Mouse (Mus musculus): ENCODE measurements at regions not wholly inside any gene's neighbourhood (a gene's known extent, or its start where the extent isn't known, plus 50 kb on each side); places are given as distances from the start of the nearest gene placed in this dataset.

GRCm38 (mm10) chr3:144050341-144050740 is 154.7 kb downstream of the Lmo4 start:
- H3K4me1 ChIP-seq (replicated peaks): peaks cover 6% of the 10 kb centered on the region
- DNase-seq (ENCODE audit: low spot score): no peak
- H3K4me3 ChIP-seq: no peak overlapping the region
- H3K27me3 ChIP-seq (ENCODE audit: insufficient read depth, poor library complexity, severe bottlenecking): no peaks in the 10 kb centered on the region
- H3K9me3 ChIP-seq: no peaks in the 10 kb centered on the region
- H3K27ac ChIP-seq: no peak overlapping the region
- no peaks in the 10 kb centered on the region for H3K36me3 ChIP-seq
- WGBS: 76% methylated on average over 4 of the region's 4 CpGs

GRCm38 (mm10) chr3:144049270-144049669 is 155.8 kb downstream of the Lmo4 start:
- WGBS: 47% methylated on average over 4 of the region's 4 CpGs
- no peaks in the 10 kb centered on the region for H3K27me3 ChIP-seq (ENCODE audit: insufficient read depth, poor library complexity, severe bottlenecking)
- H3K27ac ChIP-seq: no peak overlapping the region
- H3K4me1 ChIP-seq (replicated peaks): peaks cover 6% of the 10 kb centered on the region
- H3K9me3 ChIP-seq: no peaks in the 10 kb centered on the region
- no peak overlapping the region for H3K4me3 ChIP-seq
- DNase-seq (ENCODE audit: low spot score): no peak
- no peaks in the 10 kb centered on the region for H3K36me3 ChIP-seq

- Histone ChIP-seq H3K9me3 (no peaks in the 10 kb centered on the region), H3K27ac (no peak overlapping the region), H3K36me3 (no peaks in the 10 kb centered on the region), H3K4me1 (replicated peaks) (peaks cover 5% of the 10 kb centered on the region; the same call in 1 of the 2 replicates), H3K4me3 (no peak overlapping the region), H3K27me3 (ENCODE audit: insufficient read depth, poor library complexity, severe bottlenecking) (no peaks in the 10 kb centered on the region)
- DNase-seq (ENCODE audit: low spot score): no peak
- 94% methylated on average over 2 of the region's 2 CpGs for WGBS
Measured at GRCm38 (mm10) chr3:144044366-144044765, 160.7 kb downstream of the Lmo4 start.

- WGBS: 90% methylated on average over 5 of the region's 5 CpGs
- H3K27me3 ChIP-seq (ENCODE audit: insufficient read depth, poor library complexity, severe bottlenecking): no peaks in the 10 kb centered on the region
- H3K36me3 ChIP-seq: no peaks in the 10 kb centered on the region
- H3K27ac ChIP-seq: no peak overlapping the region
- H3K4me1 ChIP-seq (replicated peaks): 0 out of 2 replicates have a peak, but pooled peaks cover 4% of the 10 kb centered on the region
- H3K4me3 ChIP-seq: no peak overlapping the region
- no peak for DNase-seq (ENCODE audit: low spot score)
- no peaks in the 10 kb centered on the region for H3K9me3 ChIP-seq
Measured at GRCm38 (mm10) chr3:144041788-144042187, 163.2 kb downstream of the Lmo4 start.

GRCm38 (mm10) chr3:144039498-144039897 is 165.5 kb downstream of the Lmo4 start:
- Histone ChIP-seq H3K27ac (no peak overlapping the region), H3K4me1 (replicated peaks) (0 out of 2 replicates have a peak, but pooled peaks cover 4% of the 10 kb centered on the region), H3K36me3 (no peaks in the 10 kb centered on the region), H3K4me3 (no peak overlapping the region), H3K27me3 (ENCODE audit: insufficient read depth, poor library complexity, severe bottlenecking) (no peaks in the 10 kb centered on the region), H3K9me3 (no peaks in the 10 kb centered on the region)
- DNase-seq (ENCODE audit: low spot score): no peak
- 93% methylated on average over 3 of the region's 3 CpGs for WGBS

- DNase-seq (ENCODE audit: low spot score): no peak
- no peaks in the 10 kb centered on the region for H3K27me3 ChIP-seq (ENCODE audit: insufficient read depth, poor library complexity, severe bottlenecking)
- H3K9me3 ChIP-seq: no peaks in the 10 kb centered on the region
- 0 out of 2 replicates have a peak, but pooled peaks cover 3% of the 10 kb centered on the region for H3K4me1 ChIP-seq (replicated peaks)
- H3K4me3 ChIP-seq: no peak overlapping the region
- H3K36me3 ChIP-seq: no peaks in the 10 kb centered on the region
- 94% methylated on average over 1 of the region's 1 CpGs for WGBS
- H3K27ac ChIP-seq: no peak overlapping the region
Measured at GRCm38 (mm10) chr3:144029611-144030010, 175.4 kb downstream of the Lmo4 start.

- DNase-seq (ENCODE audit: low spot score): no peak
- no peaks in the 10 kb centered on the region for H3K36me3 ChIP-seq
- no peak overlapping the region for H3K27ac ChIP-seq
- 86% methylated on average over 3 of the region's 3 CpGs for WGBS
- H3K27me3 ChIP-seq (ENCODE audit: insufficient read depth, poor library complexity, severe bottlenecking): no peaks in the 10 kb centered on the region
- no peaks in the 10 kb centered on the region for H3K9me3 ChIP-seq
- 0 out of 2 replicates have a peak, but pooled peaks cover 3% of the 10 kb centered on the region for H3K4me1 ChIP-seq (replicated peaks)
- H3K4me3 ChIP-seq: no peak overlapping the region
Measured at GRCm38 (mm10) chr3:144029121-144029520, 175.9 kb downstream of the Lmo4 start.

- no peak for DNase-seq (ENCODE audit: low spot score)
- H3K4me1 ChIP-seq (replicated peaks): 0 out of 2 replicates have a peak, but pooled peaks cover 3% of the 10 kb centered on the region
- H3K27ac ChIP-seq: no peak overlapping the region
- no peaks in the 10 kb centered on the region for H3K36me3 ChIP-seq
- WGBS: 90% methylated on average over 6 of the region's 6 CpGs
- no peaks in the 10 kb centered on the region for H3K9me3 ChIP-seq
- H3K27me3 ChIP-seq (ENCODE audit: insufficient read depth, poor library complexity, severe bottlenecking): no peaks in the 10 kb centered on the region
- H3K4me3 ChIP-seq: no peak overlapping the region
Measured at GRCm38 (mm10) chr3:144027134-144027980, 177.7 kb downstream of the Lmo4 start.

GRCm38 (mm10) chr3:144025451-144026125 is 179.4 kb downstream of the Lmo4 start:
- H3K4me3 ChIP-seq: no peak overlapping the region
- H3K9me3 ChIP-seq: no peaks in the 10 kb centered on the region
- DNase-seq (ENCODE audit: low spot score): no peak
- no peak overlapping the region for H3K27ac ChIP-seq
- no peaks in the 10 kb centered on the region for H3K36me3 ChIP-seq
- H3K4me1 ChIP-seq (replicated peaks): peaks cover 6% of the 10 kb centered on the region; the same call in 1 of the 2 replicates
- no peaks in the 10 kb centered on the region for H3K27me3 ChIP-seq (ENCODE audit: insufficient read depth, poor library complexity, severe bottlenecking)
- 73% methylated on average over 14 of the region's 14 CpGs for WGBS

- no peaks in the 10 kb centered on the region for H3K27me3 ChIP-seq (ENCODE audit: insufficient read depth, poor library complexity, severe bottlenecking)
- H3K4me3 ChIP-seq: no peak overlapping the region
- WGBS: 88% methylated on average over 5 of the region's 5 CpGs
- H3K27ac ChIP-seq: no peak overlapping the region
- H3K4me1 ChIP-seq (replicated peaks): peaks cover 8% of the 10 kb centered on the region; the same call in 1 of the 2 replicates
- H3K36me3 ChIP-seq: no peaks in the 10 kb centered on the region
- H3K9me3 ChIP-seq: no peaks in the 10 kb centered on the region
- DNase-seq (ENCODE audit: low spot score): no peak
Measured at GRCm38 (mm10) chr3:144024216-144024615, 180.8 kb downstream of the Lmo4 start.

- peaks cover 8% of the 10 kb centered on the region; the same call in 1 of the 2 replicates for H3K4me1 ChIP-seq (replicated peaks)
- H3K27me3 ChIP-seq (ENCODE audit: insufficient read depth, poor library complexity, severe bottlenecking): no peaks in the 10 kb centered on the region
- no peak overlapping the region for H3K4me3 ChIP-seq
- no peak overlapping the region for H3K27ac ChIP-seq
- 89% methylated on average over 3 of the region's 3 CpGs for WGBS
- no peak for DNase-seq (ENCODE audit: low spot score)
- H3K9me3 ChIP-seq: no peaks in the 10 kb centered on the region
- no peaks in the 10 kb centered on the region for H3K36me3 ChIP-seq
Measured at GRCm38 (mm10) chr3:144023058-144023457, 182.0 kb downstream of the Lmo4 start.

GRCm38 (mm10) chr3:144021969-144022368 is 183.1 kb downstream of the Lmo4 start:
- Histone ChIP-seq H3K9me3 (no peaks in the 10 kb centered on the region), H3K27ac (no peak overlapping the region), H3K4me3 (no peak overlapping the region), H3K27me3 (ENCODE audit: insufficient read depth, poor library complexity, severe bottlenecking) (no peaks in the 10 kb centered on the region), H3K36me3 (no peaks in the 10 kb centered on the region), H3K4me1 (replicated peaks) (peaks cover 8% of the 10 kb centered on the region; the same call in 1 of the 2 replicates)
- no peak for DNase-seq (ENCODE audit: low spot score)
- WGBS: 88% methylated on average over 5 of the region's 5 CpGs

All from hindbrain, embryonic 10.5 days (tissue).